Mouse (Mus musculus): Measurements from ENCODE around the gene Prdm2.

The Prdm2 gene

GRCm38 (mm10) chr4:143211584-143212340 lies 1.0 kb downstream of the Prdm2 start:
- peak; percentile 9 to 19 for DNase-seq (ENCODE audit: low spot score in 2 of 2)

GRCm38 (mm10) chr4:143209997-143210396 lies 2.8 kb downstream of the Prdm2 start:
- no peak for DNase-seq (ENCODE audit: low spot score in 2 of 2)

GRCm38 (mm10) chr4:143202653-143203052 lies 10.1 kb downstream of the Prdm2 start:
- no peak for DNase-seq (ENCODE audit: low spot score in 2 of 2)

- DNase-seq (ENCODE audit: low spot score in 2 of 2), result no peak
These were observed 14.4 kb downstream of the Prdm2 start for GRCm38 (mm10) chr4:143198371-143198770.

- DNase-seq (ENCODE audit: low spot score in 2 of 2), result no peak
These were observed 14.9 kb downstream of the Prdm2 start for GRCm38 (mm10) chr4:143197845-143198356.

GRCm38 (mm10) chr4:143194328-143194727 lies 18.5 kb downstream of the Prdm2 start:
- no peak for DNase-seq (ENCODE audit: low spot score in 2 of 2)

- DNase-seq (ENCODE audit: low spot score in 2 of 2), result no peak
These were observed 19.6 kb downstream of the Prdm2 start for GRCm38 (mm10) chr4:143193164-143193563.

GRCm38 (mm10) chr4:143191783-143192182 lies 21.0 kb downstream of the Prdm2 start:
- DNase-seq (ENCODE audit: low spot score in 2 of 2), result no peak

GRCm38 (mm10) chr4:143190657-143191056 lies 22.1 kb downstream of the Prdm2 start:
- DNase-seq (ENCODE audit: low spot score in 2 of 2), result no peak

GRCm38 (mm10) chr4:143188571-143189191 lies 24.1 kb downstream of the Prdm2 start:
- DNase-seq (ENCODE audit: low spot score in 2 of 2), result no peak

GRCm38 (mm10) chr4:143186066-143186465 lies 26.7 kb downstream of the Prdm2 start:
- no peak for DNase-seq (ENCODE audit: low spot score in 2 of 2)

GRCm38 (mm10) chr4:143185496-143185895 lies 27.3 kb downstream of the Prdm2 start:
- DNase-seq (ENCODE audit: low spot score in 2 of 2), result no peak

- peak; percentile 57 to 63 for DNase-seq (ENCODE audit: low spot score in 2 of 2)
These were observed 29.7 kb downstream of the Prdm2 start for GRCm38 (mm10) chr4:143183141-143183540.

- DNase-seq (ENCODE audit: low spot score in 2 of 2), result no peak
These were observed 32.1 kb downstream of the Prdm2 start for GRCm38 (mm10) chr4:143180731-143181130.

GRCm38 (mm10) chr4:143171600-143172290 lies 41.0 kb downstream of the Prdm2 start:
- no peak for DNase-seq (ENCODE audit: low spot score in 2 of 2)

GRCm38 (mm10) chr4:143170290-143170689 lies 42.5 kb downstream of the Prdm2 start:
- DNase-seq (ENCODE audit: low spot score in 2 of 2), result no peak

- DNase-seq (ENCODE audit: low spot score in 2 of 2), result no peak
These were observed 44.7 kb downstream of the Prdm2 start for GRCm38 (mm10) chr4:143168093-143168492.

- peak; percentile 99 for DNase-seq (ENCODE audit: low spot score in 2 of 2)
These were observed 50.9 kb downstream of the Prdm2 start for GRCm38 (mm10) chr4:143161619-143162479.

- no peak for DNase-seq (ENCODE audit: low spot score in 2 of 2)
These were observed 52.0 kb downstream of the Prdm2 start for GRCm38 (mm10) chr4:143160826-143161225.

- no peak for DNase-seq (ENCODE audit: low spot score in 2 of 2)
These were observed 53.5 kb downstream of the Prdm2 start for GRCm38 (mm10) chr4:143159336-143159735.

- no peak for DNase-seq (ENCODE audit: low spot score in 2 of 2)
These were observed 56.9 kb downstream of the Prdm2 start for GRCm38 (mm10) chr4:143155871-143156270.

Data from right cerebral cortex, postnatal 36 days (tissue).